Mouse (Mus musculus): ENCODE measurements at regions not wholly inside any gene's neighbourhood (a gene's known extent, or its start where the extent isn't known, plus 50 kb on each side); places are given as distances from the start of the nearest gene placed in this dataset.

DNA sequence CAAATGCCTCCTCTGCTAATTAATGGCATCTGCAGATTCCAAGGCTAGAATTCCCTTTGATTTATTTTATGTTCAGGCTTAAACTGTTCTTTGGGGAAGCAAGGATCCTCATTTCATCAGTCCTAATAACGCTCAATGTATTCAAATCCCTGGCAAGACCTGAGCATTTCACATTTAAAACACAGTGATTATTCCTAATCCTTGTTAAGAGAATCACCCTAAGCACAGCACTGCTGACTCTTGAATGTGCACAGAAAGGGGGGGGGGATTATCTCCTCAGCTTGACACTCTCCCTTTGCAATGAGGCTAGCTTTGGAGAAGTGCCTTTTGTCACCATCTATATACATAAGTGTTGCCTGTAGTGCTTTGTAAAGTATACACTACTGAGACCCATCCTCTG lies 772.4 kb upstream of the Slit2 start:
- TF ChIP-seq CTCF (IDR thresholded peaks at IDR 0.05; ENCODE audit: low read depth) = no peak
- TF ChIP-seq EP300 (IDR thresholded peaks at IDR 0.05; ENCODE audit: low read depth) = no peak
